Mouse (Mus musculus) liver, embryonic 14.5 days (tissue): ENCODE results near the gene Tmprss9. TPM values are rescaled to one million over a fixed set of nuclear protein-coding genes. Genes with fewer than 3 reads are reported as not detected.
A peak's percentile ranks its signal among the peaks of the same experiment; 100 is the strongest.

ENCODE experiments used
- ATAC-seq: fragments of 200-750 bp; cut with Nextera tagmentation; 2 replicates; pipeline ENCODE4 v1.8.0; 2017; ENCODE audit warnings: moderate number of reproducible peaks, mild to moderate bottlenecking, moderate library complexity; ENCODE audit not compliant: insufficient read depth
- DNase-seq, 3 experiments: peaks; one replicate each; pipeline ENCODE4 v3.0.0-alpha.2; 2012 to 2013; ENCODE audit warnings: low read depth in 3 of 3, low spot score in 3 of 3
- H3K27ac ChIP-seq: fragments of 300-500 bp; sonication (generic); 2 replicates; pipeline ENCODE4 v1.5.1; 2014; ENCODE audit warnings: moderate library complexity, mild to moderate bottlenecking, control low read depth, inconsistent platforms
- H3K27me3 ChIP-seq: fragments of 300-500 bp; sonication (generic); 2 replicates; pipeline ENCODE4 v1.6.1; 2014; ENCODE audit warnings: mild to moderate bottlenecking, low read length, moderate library complexity; ENCODE audit not compliant: control insufficient read depth, insufficient read depth
- H3K36me3 ChIP-seq: fragments of 300-500 bp; sonication (generic); replicated peaks from 2 replicates; pipeline ENCODE4 v1.6.1; 2014; ENCODE audit warnings: low read depth; ENCODE audit not compliant: control insufficient read depth, insufficient read depth
- H3K4me1 ChIP-seq, 2 experiments: fragments of 200-500 bp in 1 of 2; fragments of 300-500 bp in 1 of 2; sonication (generic) in 1 of 2; replicated peaks; 2 replicates each; pipeline ENCODE4 v1.6.1; 2012 to 2014; ENCODE audit warnings: antibody characterized with exemption in 1 of 2, inconsistent platforms in 1 of 2, low read length in 1 of 2; ENCODE audit not compliant: control insufficient read depth in 2 of 2, insufficient read depth in 2 of 2
- H3K4me2 ChIP-seq: fragments of 300-500 bp; sonication (generic); 2 replicates; pipeline ENCODE4 v1.6.1; 2014; ENCODE audit warnings: low read depth, mild to moderate bottlenecking, control low read depth, moderate library complexity
- H3K4me3 ChIP-seq, 2 experiments: fragments of 200-500 bp in 1 of 2; fragments of 300-500 bp in 1 of 2; sonication (generic) in 1 of 2; 2 replicates each; pipeline ENCODE4 v1.5.1; 2012 to 2014; ENCODE audit warnings: low read depth in 2 of 2, low read length in 2 of 2, mild to moderate bottlenecking in 2 of 2, control low read depth in 1 of 2, inconsistent platforms in 1 of 2, moderate library complexity in 1 of 2; ENCODE audit not compliant: insufficient read depth in 1 of 2
- H3K9ac ChIP-seq: fragments of 300-500 bp; sonication (generic); replicated peaks from 2 replicates; pipeline ENCODE4 v1.6.1; 2014; ENCODE audit warnings: mild to moderate bottlenecking, control low read depth, moderate library complexity
- H3K9me3 ChIP-seq: fragments of 300-500 bp; sonication (generic); 2 replicates; pipeline ENCODE4 v1.6.1; 2016; ENCODE audit warnings: low read length, mixed read lengths; ENCODE audit not compliant: control insufficient read depth
- CTCF ChIP-seq: IDR thresholded peaks from 2 replicates; pipeline ENCODE4 v1.5.1; 2016; ENCODE audit warnings: antibody characterized with exemption, low read depth, control low read depth
- EP300 ChIP-seq: IDR thresholded peaks from 2 replicates; pipeline ENCODE4 v1.6.1; 2016; ENCODE audit warnings: antibody characterized with exemption, low read depth
- WGBS: fragments of 180-500 bp; shearing (Covaris S2); extraction: QIAGEN DNeasy Blood & Tissue Kit; methylation state at CpG from one replicate; pipeline ENCODE4 v1.1.7; 2014; ENCODE audit not compliant: insufficient replicate concordance; 5-methylcytosine and 5-hydroxymethylcytosine counted together
- microRNA counts: library from miRNA; unstranded; fragments of <30 nt; microRNA quantifications from one replicate; lab custom pipeline; 2016
- microRNA-seq: library from miRNA; unstranded; fragments of <30 nt; microRNA quantifications from one replicate; pipeline ENCODE4, GENCODE M21; 2016
- polyA plus RNA-seq, 2 experiments: library from polyadenylated mRNA; depleted of rRNA in 1 of 2; stranded (reverse) in 1 of 2; unstranded in 1 of 2; fragments of >200 nt; fragmentation: Nextera tagmentation in 1 of 2; extraction: Ambion mirVana in 1 of 2; gene quantifications; 2 replicates each; pipeline versions ENCODE4 v1.2.1 to v1.2.3; 2012 to 2014

The Tmprss9 gene
- polyA plus RNA-seq, 2 experiments = 0.06 TPM; not detected in 1

- no peak overlapping the region for H3K4me3 ChIP-seq
- no peaks in the 10 kb centered on the region for H3K27me3 ChIP-seq
- no peaks in the 10 kb centered on the region for H3K9me3 ChIP-seq
- H3K27ac ChIP-seq = no peak overlapping the region
- peaks cover 9 to 19% of the 10 kb centered on the region in 2 experiments for H3K4me1 ChIP-seq
- ATAC-seq (no peak), DNase-seq (no peak)
- no peak overlapping the region for H3K4me2 ChIP-seq
- H3K9ac ChIP-seq = no peak overlapping the region
- no peak for TF ChIP-seq CTCF
- TF ChIP-seq EP300 = no peak
- no peaks in the 10 kb centered on the region for H3K36me3 ChIP-seq
- 62% methylated on average over 5 of the region's 5 CpGs for WGBS
Observed at GRCm38 (mm10) chr10:80944231-80944630, 72.6 kb downstream of the Tmprss9 start.

DNA sequence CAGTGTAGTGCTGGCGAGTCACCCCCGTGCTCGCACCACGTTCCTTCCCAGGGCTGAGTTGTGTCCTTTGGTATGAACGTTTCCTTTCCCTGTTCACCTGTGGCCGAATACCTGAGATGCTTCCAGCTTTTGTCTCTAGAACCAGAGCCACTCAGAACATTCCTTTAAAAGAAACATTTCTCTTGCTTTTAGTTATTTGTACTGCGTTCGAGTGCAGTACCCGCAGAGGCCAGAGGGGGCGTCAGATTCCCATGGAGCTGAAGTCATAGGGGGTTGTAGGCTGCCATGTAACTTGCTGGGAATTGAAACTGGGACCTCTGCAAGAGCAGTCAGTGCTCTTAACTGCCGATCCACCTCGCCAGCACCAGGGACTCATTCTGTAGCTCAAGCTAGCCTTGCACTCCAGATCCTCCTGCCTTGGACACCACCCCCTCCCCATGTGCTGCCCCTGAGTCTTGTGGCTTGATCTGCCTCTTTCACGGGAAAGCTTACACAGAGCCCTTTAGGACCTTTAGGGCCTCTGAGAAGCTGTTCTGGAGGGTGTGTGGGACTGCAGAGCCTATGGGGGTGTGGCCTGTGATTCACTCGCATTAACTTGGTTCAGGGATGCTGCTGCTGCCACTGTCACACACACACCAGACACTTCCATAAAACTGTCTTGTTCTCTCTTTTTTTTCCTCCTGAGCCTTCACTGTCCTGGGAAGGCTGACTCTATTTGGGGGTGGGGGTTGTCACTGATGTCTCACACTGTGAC lies 75.2 kb downstream of the Tmprss9 start:
- no peak overlapping the region for H3K4me3 ChIP-seq
- TF ChIP-seq CTCF = peak; percentile 67
- no peak for TF ChIP-seq EP300
- 58% methylated on average over 14 of the region's 14 CpGs for WGBS
- no peak for ATAC-seq
- no peak overlapping the region for H3K27ac ChIP-seq
- H3K4me1 ChIP-seq = peaks cover 0 to 9% of the 10 kb centered on the region in 2 experiments; a peak in 2 of 4 replicates
- no peak overlapping the region for H3K4me2 ChIP-seq
- H3K36me3 ChIP-seq = no peaks in the 10 kb centered on the region
- H3K27me3 ChIP-seq = no peaks in the 10 kb centered on the region
- no peak overlapping the region for H3K9ac ChIP-seq
- no peak for DNase-seq
- no peaks in the 10 kb centered on the region for H3K9me3 ChIP-seq

- no peak overlapping the region for H3K9ac ChIP-seq
- H3K27ac ChIP-seq = no peak overlapping the region
- TF ChIP-seq EP300 (no peak), CTCF (no peak)
- DNase-seq = no peak
- H3K4me1 ChIP-seq = peaks cover 0 to 9% of the 10 kb centered on the region in 2 experiments; a peak in 2 of 4 replicates
- H3K4me3 ChIP-seq = no peak overlapping the region
- H3K36me3 ChIP-seq = no peaks in the 10 kb centered on the region
- H3K4me2 ChIP-seq = no peak overlapping the region
- no peaks in the 10 kb centered on the region for H3K9me3 ChIP-seq
- H3K27me3 ChIP-seq = no peaks in the 10 kb centered on the region
- WGBS = 59% methylated on average over 2 of the region's 2 CpGs
- no peak for ATAC-seq
Observed at GRCm38 (mm10) chr10:80947802-80948201, 76.2 kb downstream of the Tmprss9 start.

DNA sequence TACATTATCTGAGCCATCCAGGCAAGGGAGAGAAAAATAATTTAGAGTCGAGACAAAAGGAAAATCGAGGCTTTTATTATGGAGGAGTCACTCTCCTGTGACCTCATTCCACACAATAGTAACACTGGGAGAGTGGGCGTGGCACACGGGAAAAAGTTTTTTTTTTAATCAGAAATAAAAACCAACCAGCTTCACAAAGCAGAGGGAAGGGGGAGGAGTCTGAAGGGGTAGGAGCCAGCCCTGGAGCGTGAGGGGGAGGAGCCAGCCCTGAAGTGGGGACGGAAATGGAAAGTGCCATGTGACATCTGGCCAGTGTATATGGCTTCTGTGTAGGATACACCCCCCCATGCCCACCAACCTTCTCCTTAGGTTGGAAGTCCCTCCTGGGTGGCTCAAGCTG lies 76.9 kb downstream of the Tmprss9 start:
- Histone ChIP-seq H3K9ac (no peak overlapping the region), H3K4me1 (peaks cover 0 to 7% of the 10 kb centered on the region in 2 experiments; a peak in 2 of 4 replicates), H3K4me3 (no peak overlapping the region), H3K27me3 (no peaks in the 10 kb centered on the region), H3K4me2 (no peak overlapping the region), H3K27ac (no peak overlapping the region), H3K36me3 (no peaks in the 10 kb centered on the region), H3K9me3 (no peaks in the 10 kb centered on the region)
- TF ChIP-seq CTCF (no peak), EP300 (no peak)
- DNase-seq = no peak
- no peak for ATAC-seq
- 25% methylated on average over 6 of the region's 6 CpGs for WGBS

DNA sequence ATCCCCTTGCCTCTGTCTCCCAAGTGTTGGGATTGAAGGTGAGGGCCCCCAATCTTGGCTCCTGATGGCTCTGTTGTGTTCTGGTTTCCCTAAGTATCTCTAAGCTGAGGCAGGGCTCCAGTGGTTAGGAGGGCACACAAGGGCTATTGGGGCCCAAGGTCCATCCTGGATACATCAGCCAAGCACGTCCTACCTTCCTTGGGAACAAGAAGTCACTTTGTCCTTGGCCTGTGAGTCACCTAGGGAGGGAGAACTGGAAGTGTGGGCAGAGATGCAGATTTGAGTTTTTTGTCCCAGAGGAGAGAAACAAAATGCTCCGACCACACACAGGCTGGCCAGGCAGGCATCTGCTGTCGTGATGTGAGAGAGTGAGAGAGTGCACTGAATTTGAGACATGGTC lies 77.4 kb downstream of the Tmprss9 start:
- H3K9ac ChIP-seq = no peak overlapping the region
- peaks cover 0 to 7% of the 10 kb centered on the region in 2 experiments; a peak in 2 of 4 replicates for H3K4me1 ChIP-seq
- H3K27ac ChIP-seq = no peak overlapping the region
- 59% methylated on average over 3 of the region's 3 CpGs for WGBS
- ATAC-seq (no peak), DNase-seq (no peak)
- H3K27me3 ChIP-seq = no peaks in the 10 kb centered on the region
- no peak overlapping the region for H3K4me2 ChIP-seq
- H3K4me3 ChIP-seq = no peak overlapping the region
- TF ChIP-seq CTCF (no peak), EP300 (no peak)
- no peaks in the 10 kb centered on the region for H3K9me3 ChIP-seq
- H3K36me3 ChIP-seq = no peaks in the 10 kb centered on the region

MicroRNAs encoded within 50 kb of the gene (microRNA counts, 519-probe panel; counts per million panel counts)
- 69.9 counts per million for microRNA mmu-miR-1982 (lab: Ali Mortazavi, UCI)

Small RNAs within 50 kb of the gene (microRNA-seq; reads per million reads assigned to microRNA genes)
- 4.6 reads per million, percentile 4 among the genes with 10 or more reads in this experiment for gene Mir1982

Other genes with a start within 250 kb of the Tmprss9 start
- gene Csnk1g2, start 249.0 kb upstream of the Tmprss9 start, polyA plus RNA-seq (2012; rRNA removed) = 46.9 and 51.3 TPM in 2 replicates
- 25.5 and 27.0 TPM in 2 replicates for gene Csnk1g2, start 249.0 kb upstream of the Tmprss9 start, polyA plus RNA-seq (2014; fragmentation: Nextera tagmentation; extraction: Ambion mirVana)
- 8.2 and 11.3 TPM in 2 replicates for gene Btbd2, start 214.8 kb upstream of the Tmprss9 start, polyA plus RNA-seq (2012; rRNA removed)
- gene Btbd2, start 214.8 kb upstream of the Tmprss9 start, polyA plus RNA-seq (2014; fragmentation: Nextera tagmentation; extraction: Ambion mirVana) = 8.6 and 12.0 TPM in 2 replicates
- 59.7 and 69.1 TPM in 2 replicates for gene Mknk2, start 193.7 kb upstream of the Tmprss9 start, polyA plus RNA-seq (2012; rRNA removed)
- 58.7 and 74.3 TPM in 2 replicates for gene Mknk2, start 193.7 kb upstream of the Tmprss9 start, polyA plus RNA-seq (2014; fragmentation: Nextera tagmentation; extraction: Ambion mirVana)
- gene Mob3a, start 169.9 kb upstream of the Tmprss9 start, polyA plus RNA-seq (2012; rRNA removed) = 13.0 and 15.8 TPM in 2 replicates
- gene Mob3a, start 169.9 kb upstream of the Tmprss9 start, polyA plus RNA-seq (2014; fragmentation: Nextera tagmentation; extraction: Ambion mirVana) = 14.2 and 16.0 TPM in 2 replicates
- 9.9 and 11.3 TPM in 2 replicates for gene Izumo4, start 169.7 kb upstream of the Tmprss9 start, polyA plus RNA-seq (2012; rRNA removed)
- gene Izumo4, start 169.7 kb upstream of the Tmprss9 start, polyA plus RNA-seq (2014; fragmentation: Nextera tagmentation; extraction: Ambion mirVana) = 4.0 and 6.0 TPM in 2 replicates
- 24.5 and 26.2 TPM in 2 replicates for gene Ap3d1, start 129.6 kb upstream of the Tmprss9 start, polyA plus RNA-seq (2012; rRNA removed)
- gene Ap3d1, start 129.6 kb upstream of the Tmprss9 start, polyA plus RNA-seq (2014; fragmentation: Nextera tagmentation; extraction: Ambion mirVana) = 20.1 and 22.4 TPM in 2 replicates
- gene Dot1l, start 116.6 kb upstream of the Tmprss9 start, polyA plus RNA-seq (2012; rRNA removed) = 11.5 and 11.6 TPM in 2 replicates
- gene Dot1l, start 116.6 kb upstream of the Tmprss9 start, polyA plus RNA-seq (2014; fragmentation: Nextera tagmentation; extraction: Ambion mirVana) = 7.1 and 8.3 TPM in 2 replicates
- 26.1 and 35.6 TPM in 2 replicates for gene Sf3a2, start 73.7 kb upstream of the Tmprss9 start, polyA plus RNA-seq (2012; rRNA removed)
- gene Sf3a2, start 73.7 kb upstream of the Tmprss9 start, polyA plus RNA-seq (2014; fragmentation: Nextera tagmentation; extraction: Ambion mirVana) = 36.1 and 40.7 TPM in 2 replicates
- gene Plekhj1, start 73.2 kb upstream of the Tmprss9 start, polyA plus RNA-seq (2012; rRNA removed) = 46.7 and 50.8 TPM in 2 replicates
- 77.0 and 85.0 TPM in 2 replicates for gene Plekhj1, start 73.2 kb upstream of the Tmprss9 start, polyA plus RNA-seq (2014; fragmentation: Nextera tagmentation; extraction: Ambion mirVana)
- 0.31 and 0.36 TPM in 2 replicates for gene Amh, start 66.6 kb upstream of the Tmprss9 start, polyA plus RNA-seq (2012; rRNA removed)
- gene Amh, start 66.6 kb upstream of the Tmprss9 start, polyA plus RNA-seq (2014; fragmentation: Nextera tagmentation; extraction: Ambion mirVana) = 0.08 TPM in 1 of 2 replicates, not detected in the other
- 0.15 TPM in 1 of 2 replicates, not detected in the other for gene Jsrp1, start 58.4 kb upstream of the Tmprss9 start, polyA plus RNA-seq (2012; rRNA removed)
- not detected in 2 replicates for gene Jsrp1, start 58.4 kb upstream of the Tmprss9 start, polyA plus RNA-seq (2014; fragmentation: Nextera tagmentation; extraction: Ambion mirVana)
- gene Oaz1, start 45.2 kb upstream of the Tmprss9 start, polyA plus RNA-seq (2012; rRNA removed) = 673 and 795 TPM in 2 replicates
- gene Oaz1, start 45.2 kb upstream of the Tmprss9 start, polyA plus RNA-seq (2014; fragmentation: Nextera tagmentation; extraction: Ambion mirVana) = 1,285 and 1,384 TPM in 2 replicates
- gene Lingo3, start 27.8 kb upstream of the Tmprss9 start, polyA plus RNA-seq (2012; rRNA removed) = 0.01 TPM in 1 of 2 replicates, not detected in the other
- gene Lingo3, start 27.8 kb upstream of the Tmprss9 start, polyA plus RNA-seq (2014; fragmentation: Nextera tagmentation; extraction: Ambion mirVana) = 0.04 TPM in 1 of 2 replicates, not detected in the other
- 196 and 215 TPM in 2 replicates for gene Lsm7, start 16.6 kb upstream of the Tmprss9 start, polyA plus RNA-seq (2012; rRNA removed)
- gene Lsm7, start 16.6 kb upstream of the Tmprss9 start, polyA plus RNA-seq (2014; fragmentation: Nextera tagmentation; extraction: Ambion mirVana) = 178 and 181 TPM in 2 replicates
- 76.1 and 82.4 TPM in 2 replicates for gene Sppl2b, start 16.6 kb upstream of the Tmprss9 start, polyA plus RNA-seq (2012; rRNA removed)
- 34.7 and 44.5 TPM in 2 replicates for gene Sppl2b, start 16.6 kb upstream of the Tmprss9 start, polyA plus RNA-seq (2014; fragmentation: Nextera tagmentation; extraction: Ambion mirVana)
- 114 and 145 TPM in 2 replicates for gene Timm13, start 29.1 kb downstream of the Tmprss9 start, polyA plus RNA-seq (2012; rRNA removed)
- 201 and 208 TPM in 2 replicates for gene Timm13, start 29.1 kb downstream of the Tmprss9 start, polyA plus RNA-seq (2014; fragmentation: Nextera tagmentation; extraction: Ambion mirVana)
- 9.5 and 11.3 TPM in 2 replicates for gene Lmnb2, start 46.4 kb downstream of the Tmprss9 start, polyA plus RNA-seq (2012; rRNA removed)
- gene Lmnb2, start 46.4 kb downstream of the Tmprss9 start, polyA plus RNA-seq (2014; fragmentation: Nextera tagmentation; extraction: Ambion mirVana) = 2.8 and 3.2 TPM in 2 replicates
- gene Gadd45b, start 58.2 kb downstream of the Tmprss9 start, polyA plus RNA-seq (2012; rRNA removed) = 1.3 and 1.9 TPM in 2 replicates
- gene Gadd45b, start 58.2 kb downstream of the Tmprss9 start, polyA plus RNA-seq (2014; fragmentation: Nextera tagmentation; extraction: Ambion mirVana) = 2.0 and 2.7 TPM in 2 replicates
- gene Gng7, start 143.1 kb downstream of the Tmprss9 start, polyA plus RNA-seq (2012; rRNA removed) = 0.19 and 0.25 TPM in 2 replicates
- 0.23 and 0.33 TPM in 2 replicates for gene Gng7, start 143.1 kb downstream of the Tmprss9 start, polyA plus RNA-seq (2014; fragmentation: Nextera tagmentation; extraction: Ambion mirVana)
- gene Diras1, start 153.8 kb downstream of the Tmprss9 start, polyA plus RNA-seq (2012; rRNA removed) = 0.05 TPM in 1 of 2 replicates, not detected in the other
- gene Diras1, start 153.8 kb downstream of the Tmprss9 start, polyA plus RNA-seq (2014; fragmentation: Nextera tagmentation; extraction: Ambion mirVana) = not detected in 2 replicates
- gene Slc39a3, start 165.6 kb downstream of the Tmprss9 start, polyA plus RNA-seq (2012; rRNA removed) = 4.2 and 4.4 TPM in 2 replicates
- gene Slc39a3, start 165.6 kb downstream of the Tmprss9 start, polyA plus RNA-seq (2014; fragmentation: Nextera tagmentation; extraction: Ambion mirVana) = 2.7 and 3.2 TPM in 2 replicates
- gene Sgta, start 188.3 kb downstream of the Tmprss9 start, polyA plus RNA-seq (2012; rRNA removed) = 38.4 and 43.6 TPM in 2 replicates
- 43.8 and 48.0 TPM in 2 replicates for gene Sgta, start 188.3 kb downstream of the Tmprss9 start, polyA plus RNA-seq (2014; fragmentation: Nextera tagmentation; extraction: Ambion mirVana)
- 20.5 and 21.7 TPM in 2 replicates for gene Thop1, start 198.2 kb downstream of the Tmprss9 start, polyA plus RNA-seq (2012; rRNA removed)
- gene Thop1, start 198.2 kb downstream of the Tmprss9 start, polyA plus RNA-seq (2014; fragmentation: Nextera tagmentation; extraction: Ambion mirVana) = 15.0 and 17.7 TPM in 2 replicates
- gene Creb3l3, start 227.0 kb downstream of the Tmprss9 start, polyA plus RNA-seq (2012; rRNA removed) = 10.9 and 11.0 TPM in 2 replicates
- gene Creb3l3, start 227.0 kb downstream of the Tmprss9 start, polyA plus RNA-seq (2014; fragmentation: Nextera tagmentation; extraction: Ambion mirVana) = 16.8 and 20.1 TPM in 2 replicates
- 56.0 and 60.3 TPM in 2 replicates for gene Map2k2, start 234.1 kb downstream of the Tmprss9 start, polyA plus RNA-seq (2012; rRNA removed)
- gene Map2k2, start 234.1 kb downstream of the Tmprss9 start, polyA plus RNA-seq (2014; fragmentation: Nextera tagmentation; extraction: Ambion mirVana) = 90.0 and 98.9 TPM in 2 replicates